Mouse (Mus musculus) limb, embryonic 15.5 days (tissue): Measurements from ENCODE around the gene Cadm4. TPM values are rescaled to one million over a fixed set of nuclear protein-coding genes. Genes with fewer than 3 reads are reported as not detected.
A peak's percentile ranks its signal among the peaks of the same experiment; 100 is the strongest.

Experiments used
- ATAC-seq: fragments of 200-750 bp; cut with Nextera tagmentation; 2 replicates; pipeline ENCODE4 v1.8.0; 2017; ENCODE audit warnings: low read depth, moderate TSS enrichment; ENCODE audit not compliant: insufficient number of reproducible peaks, low FRiP score, low TSS enrichment
- H3K27ac ChIP-seq: fragments of 300-500 bp; sonication (generic); 2 replicates; pipeline ENCODE4 v1.5.1; 2015; ENCODE audit warnings: moderate library complexity, mild to moderate bottlenecking, inconsistent platforms
- H3K27me3 ChIP-seq: fragments of 300-500 bp; sonication (generic); 2 replicates; pipeline ENCODE4 v1.6.1; 2015; ENCODE audit warnings: inconsistent platforms
- H3K36me3 ChIP-seq: fragments of 300-500 bp; sonication (generic); 2 replicates; pipeline ENCODE4 v1.6.1; 2015; ENCODE audit warnings: inconsistent platforms
- H3K4me1 ChIP-seq: fragments of 300-500 bp; sonication (generic); 2 replicates; pipeline ENCODE4 v1.6.1; 2015; ENCODE audit warnings: inconsistent platforms
- H3K4me2 ChIP-seq: fragments of 300-500 bp; sonication (generic); 2 replicates; pipeline ENCODE4 v1.6.1; 2015; ENCODE audit warnings: mild to moderate bottlenecking, inconsistent platforms
- H3K4me3 ChIP-seq: fragments of 300-500 bp; sonication (generic); 2 replicates; pipeline ENCODE4 v1.5.1; 2015; ENCODE audit warnings: mild to moderate bottlenecking, inconsistent platforms
- H3K9ac ChIP-seq: fragments of 300-500 bp; sonication (generic); 2 replicates; pipeline ENCODE4 v1.6.1; 2015; ENCODE audit warnings: inconsistent platforms
- H3K9me3 ChIP-seq: fragments of 300-500 bp; sonication (generic); 2 replicates; pipeline ENCODE4 v1.6.1; 2016; ENCODE audit warnings: inconsistent platforms
- WGBS: fragments of 180-500 bp; shearing (Covaris S2); methylation state at CpG from one replicate; pipeline ENCODE4 v1.1.7; 2015; 5-methylcytosine and 5-hydroxymethylcytosine counted together
- polyA plus RNA-seq: library from polyadenylated mRNA; unstranded; fragments of >200 nt; fragmentation: Nextera tagmentation; extraction: Ambion mirVana; gene quantifications from 2 replicates; pipeline ENCODE4 v1.2.1, GENCODE M21; 2015

The Cadm4 gene
- polyA plus RNA-seq, 1 experiment from 2014 or later, result 6.3 TPM

DNA sequence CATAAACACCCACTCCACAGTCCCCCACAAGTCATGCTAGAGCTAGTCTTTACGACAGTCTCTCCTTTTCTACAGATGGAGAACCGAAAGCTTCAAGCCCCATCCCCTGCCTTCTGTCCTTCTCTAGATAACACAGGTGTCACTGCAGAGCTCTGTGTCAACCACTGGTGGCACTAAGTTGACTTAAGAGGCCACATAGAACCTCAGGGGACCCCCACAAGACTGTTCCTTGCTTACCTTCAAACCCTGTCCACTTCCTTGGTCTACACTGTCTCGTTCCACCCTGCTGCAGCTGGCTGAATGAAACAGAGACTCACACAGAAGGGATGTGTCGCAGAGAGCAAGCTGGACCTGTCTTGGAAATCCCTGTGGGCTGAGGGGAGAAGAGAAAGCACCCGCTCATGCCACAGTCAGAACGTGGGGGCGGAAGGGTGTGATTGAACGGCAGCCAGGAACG, 29.9 kb upstream of the Cadm4 start, which contains the start of gene Irgc1:
TSS of gene Irgc1 (minus strand) at position 443 of the 457 bp plus-strand sequence.
- H3K9ac ChIP-seq, result no peak within 1 kb of the TSS
- ATAC-seq, result no peak
- 68% methylated on average over 9 of the region's 9 CpGs for WGBS

DNA sequence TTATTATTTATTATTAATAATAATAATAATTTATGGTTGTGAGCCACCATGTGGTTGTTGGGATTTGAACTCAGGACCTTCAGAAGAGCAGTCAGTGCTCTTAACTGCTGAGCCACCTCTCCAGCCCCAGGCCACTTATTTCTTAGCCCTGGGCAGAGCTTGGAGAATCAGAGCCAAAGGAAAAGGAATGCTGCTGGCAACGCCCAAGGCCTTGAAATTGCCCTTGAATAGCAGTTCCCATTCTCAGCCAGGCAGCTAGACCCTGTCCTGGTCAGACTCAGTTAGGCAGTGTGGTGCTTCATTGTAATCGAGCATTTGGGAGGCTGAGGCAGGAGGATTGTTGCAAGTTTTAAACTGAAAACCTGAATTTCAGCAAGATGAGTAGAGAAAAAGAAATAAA, 27.6 kb upstream of the Cadm4 start:
- no peak overlapping the region for H3K27ac ChIP-seq
- H3K9ac ChIP-seq, result no peak overlapping the region
- no peaks in the 10 kb centered on the region for H3K4me1 ChIP-seq
- H3K4me2 ChIP-seq, result no peak overlapping the region
- WGBS, result 76% methylated on average over 2 of the region's 2 CpGs
- no peak for ATAC-seq
- no peaks in the 10 kb centered on the region for H3K36me3 ChIP-seq
- no peaks in the 10 kb centered on the region for H3K9me3 ChIP-seq
- H3K27me3 ChIP-seq, result no peaks in the 10 kb centered on the region
- no peak overlapping the region for H3K4me3 ChIP-seq

More for the DNA sequence above, 29.9 kb upstream of the Cadm4 start, which contains the start of gene Irgc1:
- no peaks in the 10 kb centered on the region for H3K4me1 ChIP-seq
- H3K4me2 ChIP-seq, result no peak within 1 kb of the TSS
- H3K27me3 ChIP-seq, result no peaks in the 10 kb centered on the region
- no peak within 1 kb of the TSS for H3K27ac ChIP-seq
- no peaks in the 10 kb centered on the region for H3K36me3 ChIP-seq
- no peak within 1 kb of the TSS for H3K4me3 ChIP-seq
- H3K9me3 ChIP-seq, result no peaks in the 10 kb centered on the region

DNA sequence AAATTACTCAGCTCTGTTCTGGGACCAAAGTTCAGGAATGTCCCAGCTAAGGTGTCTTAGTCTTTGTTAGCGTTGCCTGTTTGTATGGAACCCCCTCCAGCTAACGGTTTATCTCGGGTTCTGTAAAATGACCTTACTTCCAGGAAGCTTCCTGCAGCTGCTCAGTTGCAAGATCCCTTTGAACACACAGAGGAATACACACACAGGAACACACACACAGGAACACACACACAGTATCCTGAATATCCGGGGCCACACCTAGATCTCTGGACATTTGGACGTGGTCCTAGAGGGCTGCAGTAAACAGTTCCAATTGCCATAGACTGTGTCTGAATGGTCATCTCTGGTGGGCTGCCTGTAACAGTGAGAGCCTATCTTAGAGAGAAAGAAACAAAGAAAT, 26.1 kb upstream of the Cadm4 start:
- WGBS, result 73% methylated on average over 5 of the region's 5 CpGs
- no peak for ATAC-seq
- no peak overlapping the region for H3K4me3 ChIP-seq
- no peaks in the 10 kb centered on the region for H3K27me3 ChIP-seq
- no peak overlapping the region for H3K4me2 ChIP-seq
- no peaks in the 10 kb centered on the region for H3K9me3 ChIP-seq
- no peak overlapping the region for H3K27ac ChIP-seq
- no peaks in the 10 kb centered on the region for H3K36me3 ChIP-seq
- no peak overlapping the region for H3K9ac ChIP-seq
- no peaks in the 10 kb centered on the region for H3K4me1 ChIP-seq

DNA sequence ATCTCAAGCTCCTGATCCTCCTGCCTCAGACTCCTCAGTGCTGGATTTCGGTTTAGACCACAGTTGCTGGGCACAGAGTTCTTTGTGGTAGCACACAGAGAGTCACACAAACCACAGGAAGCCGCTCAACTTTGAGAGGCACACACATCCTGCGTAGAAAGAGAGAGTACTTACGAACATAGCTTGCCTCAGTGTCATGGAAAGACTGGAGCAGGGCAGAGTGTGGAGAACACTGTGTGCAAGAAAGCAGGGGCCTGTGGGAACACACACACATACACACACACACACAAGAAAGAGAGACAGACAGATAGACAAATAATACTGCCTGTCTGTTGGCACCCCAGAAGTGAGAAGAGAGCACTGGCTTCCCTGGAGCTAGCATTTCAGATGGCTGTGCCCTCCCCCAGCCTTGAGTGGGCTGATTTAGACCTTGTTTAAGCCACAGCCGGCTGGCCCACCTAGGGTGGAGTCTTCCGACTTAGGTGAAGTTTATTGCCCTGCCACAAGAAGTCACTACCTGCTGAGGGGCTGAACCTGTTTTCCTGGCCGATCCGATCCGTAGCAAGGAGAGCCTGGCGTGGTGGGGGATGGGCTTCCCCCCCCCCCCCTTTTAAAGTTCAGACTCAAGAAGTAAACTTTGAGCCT, 24.0 kb upstream of the Cadm4 start:
- H3K9me3 ChIP-seq, result no peaks in the 10 kb centered on the region
- no peak overlapping the region for H3K9ac ChIP-seq
- 0 out of 2 replicates have a peak, but pooled peaks cover 5% of the 10 kb centered on the region for H3K27me3 ChIP-seq
- no peak overlapping the region for H3K4me2 ChIP-seq
- no peaks in the 10 kb centered on the region for H3K36me3 ChIP-seq
- no peak overlapping the region for H3K27ac ChIP-seq
- H3K4me1 ChIP-seq, result peaks cover 12% of the 10 kb centered on the region
- H3K4me3 ChIP-seq, result no peak overlapping the region
- 31% methylated on average over 10 of the region's 10 CpGs for WGBS
- ATAC-seq, result no peak

DNA sequence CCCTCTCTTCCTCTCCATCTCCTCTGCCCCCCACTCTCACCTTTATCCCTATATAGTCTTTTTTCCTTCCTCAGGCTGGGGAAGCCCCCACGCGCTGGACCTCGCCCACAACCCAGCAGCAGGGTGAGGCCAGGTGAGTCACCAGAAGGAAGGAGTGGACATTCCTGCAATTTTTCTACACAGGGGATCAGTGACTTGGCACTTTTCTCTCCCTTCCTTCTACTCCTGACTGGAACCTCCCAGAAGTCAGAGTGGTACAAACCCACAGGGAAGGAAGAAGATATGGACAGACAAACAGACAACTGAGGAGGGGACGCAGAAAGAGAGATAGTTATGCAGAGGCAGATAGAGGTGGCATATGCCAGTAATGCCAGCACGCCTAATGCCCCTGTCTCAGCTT, 22.4 kb upstream of the Cadm4 start:
- 71% methylated on average over 5 of the region's 5 CpGs for WGBS
- H3K9me3 ChIP-seq, result no peaks in the 10 kb centered on the region
- H3K4me1 ChIP-seq, result peaks cover 16% of the 10 kb centered on the region
- H3K9ac ChIP-seq, result no peak overlapping the region
- H3K27me3 ChIP-seq, result 0 out of 2 replicates have a peak, but pooled peaks cover 9% of the 10 kb centered on the region
- H3K36me3 ChIP-seq, result no peaks in the 10 kb centered on the region
- H3K27ac ChIP-seq, result no peak overlapping the region
- ATAC-seq, result no peak
- H3K4me2 ChIP-seq, result no peak overlapping the region
- H3K4me3 ChIP-seq, result no peak overlapping the region

DNA sequence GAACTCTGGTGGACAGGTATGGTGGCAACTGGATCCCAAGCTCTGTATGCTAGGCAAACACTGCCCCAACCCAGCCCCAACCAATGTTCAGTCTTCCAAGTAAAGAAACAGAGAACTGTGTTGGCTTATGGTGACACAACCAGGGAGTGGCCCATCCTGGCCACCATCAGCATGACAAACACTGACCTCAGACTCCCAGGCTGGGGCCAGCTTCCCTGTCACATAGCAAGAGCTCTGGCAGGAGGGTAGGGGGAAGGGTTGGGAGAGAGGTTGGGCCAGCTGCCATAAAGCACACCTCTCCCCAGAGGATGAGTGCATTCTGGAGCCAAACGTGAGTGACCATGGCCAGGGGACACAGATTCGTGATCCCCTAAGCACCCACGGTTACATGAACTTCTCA, 22.0 kb upstream of the Cadm4 start:
- H3K9ac ChIP-seq, result no peak overlapping the region
- no peak overlapping the region for H3K4me3 ChIP-seq
- 0 out of 2 replicates have a peak, but pooled peaks cover 9% of the 10 kb centered on the region for H3K27me3 ChIP-seq
- no peaks in the 10 kb centered on the region for H3K36me3 ChIP-seq
- no peak overlapping the region for H3K4me2 ChIP-seq
- H3K9me3 ChIP-seq, result no peaks in the 10 kb centered on the region
- H3K27ac ChIP-seq, result no peak overlapping the region
- peaks cover 16% of the 10 kb centered on the region for H3K4me1 ChIP-seq
- 47% methylated on average over 3 of the region's 3 CpGs for WGBS
- no peak for ATAC-seq

DNA sequence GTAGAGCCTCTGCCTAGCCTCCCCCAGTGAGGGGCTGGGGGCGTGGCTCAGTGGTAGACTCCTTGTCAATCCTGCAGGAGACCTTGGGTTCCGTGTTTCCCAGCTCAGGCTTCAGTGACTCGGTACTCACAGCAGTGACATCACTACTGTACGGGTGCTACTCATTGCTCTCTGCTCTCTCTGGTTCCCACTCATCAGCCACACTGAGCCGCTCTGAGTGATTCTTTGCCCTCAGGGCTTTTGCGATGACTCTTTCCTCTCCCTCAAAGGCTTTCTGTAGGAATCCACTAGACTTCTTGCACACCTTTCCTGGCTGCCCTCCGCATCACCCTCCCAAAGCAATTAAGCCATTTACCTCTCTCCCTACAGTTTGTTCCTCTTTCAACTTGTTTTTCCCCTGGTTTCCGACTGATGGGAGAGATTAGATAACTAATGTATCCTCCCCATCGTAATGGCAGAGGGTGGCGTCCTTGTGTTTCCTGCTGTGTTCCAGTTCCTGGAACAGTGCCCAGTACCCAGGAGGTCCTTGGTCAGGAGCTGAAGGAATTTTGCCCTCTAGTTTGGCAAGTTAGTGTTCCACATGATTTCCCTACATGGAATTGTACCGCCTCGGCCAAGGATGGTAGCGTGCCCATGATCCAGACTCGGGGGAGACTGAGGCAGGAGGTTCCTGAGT, 20.3 kb upstream of the Cadm4 start:
- Histone ChIP-seq H3K9me3 (no peaks in the 10 kb centered on the region), H3K27me3 (0 out of 2 replicates have a peak, but pooled peaks cover 9% of the 10 kb centered on the region), H3K4me1 (peaks cover 16% of the 10 kb centered on the region), H3K9ac (no peak overlapping the region), H3K4me2 (no peak overlapping the region), H3K36me3 (no peaks in the 10 kb centered on the region), H3K4me3 (no peak overlapping the region), H3K27ac (no peak overlapping the region)
- WGBS, result 44% methylated on average over 14 of the region's 14 CpGs
- no peak for ATAC-seq

DNA sequence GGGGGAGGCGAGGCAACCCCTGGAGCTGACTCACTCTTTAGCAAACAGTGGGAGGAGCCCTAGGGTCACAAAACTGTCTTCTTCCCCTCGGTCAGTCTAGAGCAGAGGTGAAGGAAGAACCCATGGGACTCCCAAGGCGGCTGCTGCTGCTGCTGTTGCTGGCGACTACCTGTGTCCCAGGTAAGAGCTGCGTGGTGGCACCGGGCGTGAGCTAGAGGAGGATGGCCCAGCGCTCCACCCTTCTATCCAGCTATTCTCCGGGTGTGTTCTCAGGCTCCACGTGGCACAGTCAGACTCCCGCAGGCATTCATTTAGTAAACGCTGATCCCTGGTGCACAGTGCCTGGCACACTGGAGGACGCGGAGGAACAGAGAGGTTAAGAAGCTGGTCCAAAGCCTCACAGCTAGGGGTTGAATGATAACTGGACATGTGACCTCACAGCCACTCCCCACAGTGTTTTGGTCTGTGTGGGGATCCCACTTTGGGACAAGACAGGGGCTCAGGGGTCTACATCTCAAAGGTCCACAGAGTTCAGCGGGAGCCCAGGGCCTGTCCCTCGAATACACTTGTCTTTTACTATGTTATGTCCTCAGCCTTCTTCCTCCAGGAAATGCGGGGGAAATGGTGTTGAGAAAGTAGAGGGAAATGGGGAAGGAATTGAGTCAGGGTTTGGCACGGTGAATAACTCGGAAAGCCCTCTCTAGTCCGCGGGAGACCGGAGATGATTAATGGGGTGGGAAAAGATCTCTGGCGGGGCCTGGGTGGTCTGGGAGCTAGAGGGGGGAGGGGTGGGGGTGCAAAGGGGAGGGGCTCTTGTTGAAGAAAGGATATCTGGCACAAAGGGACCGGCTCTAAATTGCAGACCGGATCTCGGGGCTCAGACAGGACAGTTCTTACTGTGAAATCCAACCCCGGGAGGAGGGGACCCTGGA, 19.2 kb upstream of the Cadm4 start, which contains the start of gene Plaur:
TSS of gene Plaur (plus strand) at position 97 of the 932 bp plus-strand sequence.
- Histone ChIP-seq H3K27ac (no peak within 1 kb of the TSS), H3K9me3 (no peaks in the 10 kb centered on the region), H3K27me3 (0 out of 2 replicates have a peak, but pooled peaks cover 9% of the 10 kb centered on the region), H3K9ac (no peak within 1 kb of the TSS), H3K4me1 (peaks cover 16% of the 10 kb centered on the region), H3K4me2 (peak within 1 kb of the TSS; percentile 41), H3K4me3 (peak within 1 kb of the TSS; percentile 31), H3K36me3 (no peaks in the 10 kb centered on the region)
- peak; percentile 26; the same call in 1 of the 2 replicates for ATAC-seq
- WGBS, result 4% methylated on average over 26 of the region's 27 CpGs

DNA sequence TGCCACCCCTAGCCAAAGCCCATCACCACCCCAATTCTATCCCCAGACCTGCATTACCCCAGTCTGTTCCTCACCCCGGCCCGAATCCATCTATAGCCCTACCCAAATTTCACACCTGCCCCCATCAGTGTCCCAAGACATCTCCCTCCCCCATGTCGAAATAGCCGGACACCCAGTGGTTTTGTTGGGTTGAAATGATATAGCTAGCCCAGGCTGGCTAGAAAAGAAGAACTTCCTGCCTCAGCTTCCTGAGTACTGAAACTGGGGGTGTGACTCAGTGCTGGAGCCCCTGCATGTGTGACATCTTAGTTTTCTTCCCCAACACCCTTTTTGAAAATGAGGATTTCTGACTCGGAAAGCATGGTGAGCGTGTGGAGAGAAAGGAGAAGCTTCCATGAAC, 15.0 kb upstream of the Cadm4 start:
- Histone ChIP-seq H3K9ac (no peak overlapping the region), H3K4me1 (peaks cover 10% of the 10 kb centered on the region), H3K4me3 (no peak overlapping the region), H3K4me2 (no peak overlapping the region), H3K27me3 (0 out of 2 replicates have a peak, but pooled peaks cover 9% of the 10 kb centered on the region), H3K27ac (no peak overlapping the region), H3K9me3 (no peaks in the 10 kb centered on the region; the same call in 1 of the 2 replicates), H3K36me3 (no peaks in the 10 kb centered on the region)
- ATAC-seq, result no peak
- WGBS, result 88% methylated on average over 6 of the region's 6 CpGs

DNA sequence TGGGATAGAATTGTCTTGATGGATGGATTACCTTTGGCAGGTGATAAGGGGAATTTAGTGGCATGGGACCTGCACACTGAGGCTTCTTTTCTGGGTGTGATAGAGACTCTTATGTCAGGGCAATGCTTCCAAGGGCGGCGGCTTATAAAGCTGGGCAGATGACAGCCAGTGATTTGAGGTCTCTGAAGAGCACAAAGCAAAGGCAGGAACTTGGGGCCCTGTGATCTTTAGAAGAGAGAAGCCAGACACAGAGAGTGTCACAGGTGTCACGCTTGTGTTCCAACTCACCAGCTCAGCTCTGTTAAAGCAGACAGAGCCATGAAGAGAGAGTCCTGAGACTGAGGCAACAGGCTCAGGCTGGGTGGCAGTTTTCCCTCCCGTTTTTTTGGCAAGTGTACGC, 13.9 kb upstream of the Cadm4 start:
- ATAC-seq, result no peak
- H3K36me3 ChIP-seq, result no peaks in the 10 kb centered on the region
- 0 out of 2 replicates have a peak, but pooled peaks cover 4% of the 10 kb centered on the region for H3K27me3 ChIP-seq

DNA sequence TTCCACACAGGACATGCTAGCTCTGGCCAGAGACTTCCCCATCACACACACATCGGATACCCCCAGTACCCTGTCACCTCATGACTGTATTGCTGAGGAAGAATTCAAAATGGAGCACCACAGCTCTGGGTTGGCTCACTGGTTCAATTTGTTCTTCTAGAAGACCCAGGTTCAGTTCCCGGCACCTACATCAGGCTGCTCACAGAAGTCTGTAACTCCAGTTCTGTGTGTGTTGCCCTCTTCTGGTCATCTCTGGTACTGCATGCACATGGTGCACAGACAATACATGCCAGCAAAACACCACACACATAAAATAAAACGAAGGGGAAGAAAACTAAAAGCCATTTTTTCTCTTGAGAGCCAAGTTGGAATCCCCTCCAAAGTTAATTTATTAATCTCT, 12.7 kb upstream of the Cadm4 start:
- no peaks in the 10 kb centered on the region for H3K27me3 ChIP-seq
- no peak overlapping the region for H3K4me2 ChIP-seq
- H3K27ac ChIP-seq, result no peak overlapping the region
- no peak overlapping the region for H3K9ac ChIP-seq
- no peaks in the 10 kb centered on the region for H3K36me3 ChIP-seq
- no peaks in the 10 kb centered on the region for H3K4me1 ChIP-seq
- no peak overlapping the region for H3K4me3 ChIP-seq
- no peak for ATAC-seq
- WGBS, result 88% methylated on average over 3 of the region's 3 CpGs
- no peaks in the 10 kb centered on the region; the same call in 1 of the 2 replicates for H3K9me3 ChIP-seq

More for the DNA sequence above, 13.9 kb upstream of the Cadm4 start:
- Histone ChIP-seq H3K9me3 (no peaks in the 10 kb centered on the region; the same call in 1 of the 2 replicates), H3K27ac (no peak overlapping the region), H3K4me3 (no peak overlapping the region), H3K4me1 (peaks cover 4% of the 10 kb centered on the region; the same call in 1 of the 2 replicates), H3K9ac (no peak overlapping the region), H3K4me2 (no peak overlapping the region)
- WGBS, result 80% methylated on average over 5 of the region's 5 CpGs
